In the genomic region with DNA sequence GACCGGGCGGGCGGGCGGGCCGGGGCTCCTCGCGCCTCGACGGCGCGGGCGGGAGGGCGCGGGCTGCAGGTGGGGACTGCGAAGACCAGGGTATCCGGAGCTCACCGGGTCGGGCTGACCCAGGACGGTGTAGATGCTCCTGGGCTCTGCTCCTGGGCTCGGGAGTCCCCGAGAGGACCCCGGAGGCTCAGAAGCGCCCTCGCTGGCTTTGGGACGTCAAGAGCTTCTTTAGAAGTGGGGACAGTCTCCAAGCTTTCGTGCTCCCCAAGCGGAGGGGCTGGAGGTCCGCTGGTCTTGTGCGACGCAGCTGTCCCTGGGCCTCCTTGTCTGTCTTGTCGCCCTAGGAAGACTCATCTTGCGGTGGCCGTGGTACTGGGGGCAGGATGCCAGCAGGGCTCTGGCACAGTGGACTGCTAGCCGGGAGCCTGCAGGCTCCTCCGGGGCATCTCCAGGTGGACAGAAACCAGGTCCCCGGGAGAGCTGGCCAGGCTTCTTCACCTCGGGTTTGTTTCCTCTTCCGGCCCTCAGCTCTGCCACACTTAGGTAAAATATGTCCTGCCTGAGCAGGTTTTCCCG, we compare ENCODE assay signal across 8 mouse cellular contexts. TPM values are rescaled to one million over a fixed set of nuclear protein-coding genes. Genes with fewer than 3 reads are reported as not detected.
DNase-seq lines count a peak whose midpoint lies in the region; ATAC-seq and TF ChIP-seq lines count a peak whose summit lies in the region.

No protein-coding gene starts in this region.

- TF ChIP-seq CTCF in cerebellum, adult 2 months (IDR thresholded peaks at IDR 0.05; ENCODE audit: borderline replicate concordance, insufficient read depth, low read depth, low read length): no peak
- TF ChIP-seq CTCF in forebrain, postnatal 0 days (IDR thresholded peaks at IDR 0.05; ENCODE audit: low read depth): 0 out of 2 replicates have a peak, but pooled peaks have one; percentile 12
- TF ChIP-seq CTCF in stomach, postnatal 0 days (IDR thresholded peaks at IDR 0.05; ENCODE audit: low read depth): no peak

- no peaks in the 10 kb centered on the region for H3K9me3 ChIP-seq in forebrain, postnatal 0 days (ENCODE audit: low read length)
- no peaks in the 10 kb centered on the region for H3K9me3 ChIP-seq in hindbrain, embryonic 15.5 days
- H3K9me3 ChIP-seq in midbrain, embryonic 16.5 days (replicated peaks; ENCODE audit: control insufficient read depth, low read length, poor library complexity, severe bottlenecking): no peaks in the 10 kb centered on the region
- H3K9me3 ChIP-seq in stomach, postnatal 0 days (ENCODE audit: control insufficient read depth, low read length): no peaks in the 10 kb centered on the region

- peaks cover 35% of the 10 kb centered on the region for H3K4me1 ChIP-seq in cerebellum, adult 2 months (ENCODE audit: control insufficient read depth, insufficient read depth, low read length)
- H3K4me1 ChIP-seq in forebrain, postnatal 0 days (ENCODE audit: insufficient read depth): peaks cover 19% of the 10 kb centered on the region
- H3K4me1 ChIP-seq in hindbrain, embryonic 15.5 days (replicated peaks): peaks cover 42% of the 10 kb centered on the region
- H3K4me1 ChIP-seq in midbrain, embryonic 16.5 days (ENCODE audit: control insufficient read depth, insufficient read depth, low read length): peaks cover 29% of the 10 kb centered on the region
- H3K4me1 ChIP-seq in stomach, postnatal 0 days (replicated peaks; ENCODE audit: control insufficient read depth, insufficient read depth): peaks cover 10% of the 10 kb centered on the region

- H3K27ac ChIP-seq in cerebellum, adult 2 months (ENCODE audit: insufficient read depth, low read length): peak overlapping the region; percentile 59
- H3K27ac ChIP-seq in forebrain, postnatal 0 days (ENCODE audit: low read depth, low read length): peak overlapping the region; percentile 80
- H3K27ac ChIP-seq in hindbrain, embryonic 15.5 days (replicated peaks): peak overlapping the region; percentile 93
- peak overlapping the region; percentile 79 for H3K27ac ChIP-seq in midbrain, embryonic 16.5 days (ENCODE audit: low read length)
- peak overlapping the region; percentile 94 for H3K27ac ChIP-seq in stomach, postnatal 0 days (replicated peaks)

- DNase-seq in CD4-positive, CD25-positive, alpha-beta regulatory T cell, adult 2 months (ENCODE audit: low read depth, low spot score): peak; percentile 40
- DNase-seq in cerebellum, adult 2 months: peak; percentile 81 to 84
- DNase-seq in forebrain, postnatal 0 days: peak; percentile 61
- DNase-seq in liver: peak; percentile 41
- DNase-seq in stomach, postnatal 0 days (ENCODE audit: low spot score): peak; percentile 55

- peak overlapping the region; percentile 83 for H3K9ac ChIP-seq in forebrain, postnatal 0 days
- H3K9ac ChIP-seq in hindbrain, embryonic 15.5 days: peak overlapping the region; percentile 84
- peak overlapping the region; percentile 89 for H3K9ac ChIP-seq in midbrain, embryonic 16.5 days (ENCODE audit: low read depth, low read length)
- peak overlapping the region; percentile 94 for H3K9ac ChIP-seq in stomach, postnatal 0 days (ENCODE audit: low read length)

- H3K36me3 ChIP-seq in forebrain, postnatal 0 days (ENCODE audit: insufficient read depth): peaks cover 10% of the 10 kb centered on the region; the same call in 1 of the 2 replicates
- H3K36me3 ChIP-seq in hindbrain, embryonic 15.5 days: 0 out of 2 replicates have a peak, but pooled peaks cover 2% of the 10 kb centered on the region
- no peaks in the 10 kb centered on the region for H3K36me3 ChIP-seq in midbrain, embryonic 16.5 days (ENCODE audit: control insufficient read depth, insufficient read depth, low read length)
- no peaks in the 10 kb centered on the region for H3K36me3 ChIP-seq in stomach, postnatal 0 days (ENCODE audit: control insufficient read depth, insufficient read depth, low read length)

- no peaks in the 10 kb centered on the region for H3K27me3 ChIP-seq in cerebellum, adult 2 months (ENCODE audit: control insufficient read depth, insufficient read depth, low read length)
- H3K27me3 ChIP-seq in forebrain, postnatal 0 days (ENCODE audit: insufficient read depth, low read length): no peaks in the 10 kb centered on the region
- H3K27me3 ChIP-seq in hindbrain, embryonic 15.5 days: no peaks in the 10 kb centered on the region
- H3K27me3 ChIP-seq in midbrain, embryonic 16.5 days (ENCODE audit: control insufficient read depth, insufficient read depth, low read depth, low read length): no peaks in the 10 kb centered on the region
- H3K27me3 ChIP-seq in stomach, postnatal 0 days (ENCODE audit: control insufficient read depth, insufficient read depth, low read length): no peaks in the 10 kb centered on the region

- peak overlapping the region; percentile 81 for H3K4me2 ChIP-seq in forebrain, postnatal 0 days (ENCODE audit: low read depth)
- peak overlapping the region; percentile 79 for H3K4me2 ChIP-seq in hindbrain, embryonic 15.5 days
- H3K4me2 ChIP-seq in midbrain, embryonic 16.5 days (ENCODE audit: low read length): peak overlapping the region; percentile 85
- peak overlapping the region; percentile 82 for H3K4me2 ChIP-seq in stomach, postnatal 0 days (replicated peaks; ENCODE audit: low read depth)

- TF ChIP-seq POLR2A in cerebellum, adult 2 months (IDR thresholded peaks at IDR 0.05; ENCODE audit: borderline replicate concordance, insufficient read depth, low read length): no peak

- TF ChIP-seq EP300 in stomach, postnatal 0 days (optimal IDR thresholded peaks at IDR 0.05): no peak

- under 1% methylated on average over 39 of the region's 39 CpGs for WGBS in cerebellum, adult 2 months
- 1% methylated on average over 36 of the region's 39 CpGs for WGBS in forebrain, postnatal 0 days
- under 1% methylated on average over 24 of the region's 39 CpGs for WGBS in hindbrain, embryonic 15.5 days
- WGBS in midbrain, embryonic 16.5 days: 1% methylated on average over 36 of the region's 39 CpGs
- 0% methylated on average over 21 of the region's 39 CpGs for WGBS in stomach, postnatal 0 days

- H3K4me3 ChIP-seq in cerebellum, adult 2 months (replicated peaks; ENCODE audit: insufficient read depth, low read depth, low read length): peak overlapping the region; percentile 73
- H3K4me3 ChIP-seq in forebrain, postnatal 0 days (ENCODE audit: low read depth, low read length): peak overlapping the region; percentile 91
- peak overlapping the region; percentile 89 for H3K4me3 ChIP-seq in hindbrain, embryonic 15.5 days
- H3K4me3 ChIP-seq in midbrain, embryonic 16.5 days (ENCODE audit: low read depth, low read length): peak overlapping the region; percentile 77
- peak overlapping the region; percentile 85 for H3K4me3 ChIP-seq in stomach, postnatal 0 days (ENCODE audit: low read depth, low read length)

- ATAC-seq in CD4-positive, CD25-positive, alpha-beta regulatory T cell, adult 4 months: no peak
- ATAC-seq in forebrain, postnatal 0 days: no peak; the same call in none of the 2 replicates
- ATAC-seq in hindbrain, embryonic 15.5 days (ENCODE audit: low FRiP score, low read depth): peak; percentile 73
- peak; percentile 79 for ATAC-seq in midbrain, embryonic 16.5 days
- ATAC-seq in stomach, postnatal 0 days (ENCODE audit: low FRiP score, low TSS enrichment): no peak

RNA-seq across cellular contexts. Expression of gene Trabd, which starts 1.3 kb away (rescaled TPM):
- 10 to 100 TPM; 27.5 to 31.3 TPM for polyA plus RNA-seq in CD4-positive, CD25-positive, alpha-beta regulatory T cell, adult 4 months (2017; shearing (Covaris generic))
- 52.5 and 56.4 TPM in 2 replicates for polyA plus RNA-seq in cerebellum, adult 2 months (2012; rRNA removed)
- 33.5 and 35.0 TPM in 2 replicates for total RNA-seq in forebrain, postnatal 0 days (2014; rRNA removed)
- polyA plus RNA-seq in forebrain, postnatal 0 days (2015; fragmentation: Nextera tagmentation; extraction: Ambion mirVana): 17.1 and 21.9 TPM in 2 replicates
- polyA plus RNA-seq in hindbrain, embryonic 15.5 days (2015; fragmentation: Nextera tagmentation; extraction: Ambion mirVana): 37.9 and 41.7 TPM in 2 replicates
- polyA plus RNA-seq in midbrain, embryonic 16.5 days (2015; fragmentation: Nextera tagmentation; extraction: Ambion mirVana): 36.8 and 39.9 TPM in 2 replicates
- 55.9 and 57.8 TPM in 2 replicates for polyA plus RNA-seq in stomach, postnatal 0 days (2015; fragmentation: Nextera tagmentation; extraction: Ambion mirVana)

RNA-seq across cellular contexts. Expression of gene Selenoo, which starts 12.6 kb away (rescaled TPM):
- polyA plus RNA-seq in CD4-positive, CD25-positive, alpha-beta regulatory T cell, adult 4 months (2017; shearing (Covaris generic)): 10 to 100 TPM in 1 of 2 experiments, 1 to 10 TPM in 1; 8.8 to 14.0 TPM
- polyA plus RNA-seq in cerebellum, adult 2 months (2012; rRNA removed): 58.1 and 65.6 TPM in 2 replicates
- total RNA-seq in forebrain, postnatal 0 days (2014; rRNA removed): 45.9 and 47.9 TPM in 2 replicates
- 19.6 and 20.7 TPM in 2 replicates for polyA plus RNA-seq in forebrain, postnatal 0 days (2015; fragmentation: Nextera tagmentation; extraction: Ambion mirVana)
- 20.1 and 21.3 TPM in 2 replicates for polyA plus RNA-seq in hindbrain, embryonic 15.5 days (2015; fragmentation: Nextera tagmentation; extraction: Ambion mirVana)
- polyA plus RNA-seq in midbrain, embryonic 16.5 days (2015; fragmentation: Nextera tagmentation; extraction: Ambion mirVana): 17.8 and 19.1 TPM in 2 replicates
- polyA plus RNA-seq in stomach, postnatal 0 days (2015; fragmentation: Nextera tagmentation; extraction: Ambion mirVana): 14.3 and 16.3 TPM in 2 replicates

RNA-seq across cellular contexts. Expression of gene Panx2, which starts 16.7 kb away (rescaled TPM):
- not detected for polyA plus RNA-seq in CD4-positive, CD25-positive, alpha-beta regulatory T cell, adult 4 months (2017; shearing (Covaris generic))
- polyA plus RNA-seq in cerebellum, adult 2 months (2012; rRNA removed): 134 and 155 TPM in 2 replicates
- 8.1 and 10.7 TPM in 2 replicates for total RNA-seq in forebrain, postnatal 0 days (2014; rRNA removed)
- polyA plus RNA-seq in forebrain, postnatal 0 days (2015; fragmentation: Nextera tagmentation; extraction: Ambion mirVana): 4.1 and 6.3 TPM in 2 replicates
- 7.9 and 9.2 TPM in 2 replicates for polyA plus RNA-seq in hindbrain, embryonic 15.5 days (2015; fragmentation: Nextera tagmentation; extraction: Ambion mirVana)
- polyA plus RNA-seq in midbrain, embryonic 16.5 days (2015; fragmentation: Nextera tagmentation; extraction: Ambion mirVana): 7.5 and 9.5 TPM in 2 replicates
- 0.16 and 0.79 TPM in 2 replicates for polyA plus RNA-seq in stomach, postnatal 0 days (2015; fragmentation: Nextera tagmentation; extraction: Ambion mirVana)

RNA-seq across cellular contexts. Expression of gene Tubgcp6, which starts 46.7 kb away (rescaled TPM):
- 10 to 100 TPM; 16.0 to 17.5 TPM for polyA plus RNA-seq in CD4-positive, CD25-positive, alpha-beta regulatory T cell, adult 4 months (2017; shearing (Covaris generic))
- polyA plus RNA-seq in cerebellum, adult 2 months (2012; rRNA removed): 77.4 and 82.1 TPM in 2 replicates
- 24.6 and 42.4 TPM in 2 replicates for total RNA-seq in forebrain, postnatal 0 days (2014; rRNA removed)
- polyA plus RNA-seq in forebrain, postnatal 0 days (2015; fragmentation: Nextera tagmentation; extraction: Ambion mirVana): 7.4 and 8.8 TPM in 2 replicates
- polyA plus RNA-seq in hindbrain, embryonic 15.5 days (2015; fragmentation: Nextera tagmentation; extraction: Ambion mirVana): 16.6 and 16.9 TPM in 2 replicates
- polyA plus RNA-seq in midbrain, embryonic 16.5 days (2015; fragmentation: Nextera tagmentation; extraction: Ambion mirVana): 18.5 and 19.1 TPM in 2 replicates
- polyA plus RNA-seq in stomach, postnatal 0 days (2015; fragmentation: Nextera tagmentation; extraction: Ambion mirVana): 4.0 and 5.2 TPM in 2 replicates

RNA-seq across cellular contexts. Expression of gene Hdac10, which starts 52.3 kb away (rescaled TPM):
- 10 to 100 TPM; 34.9 to 63.5 TPM for polyA plus RNA-seq in CD4-positive, CD25-positive, alpha-beta regulatory T cell, adult 4 months (2017; shearing (Covaris generic))
- polyA plus RNA-seq in cerebellum, adult 2 months (2012; rRNA removed): 31.4 and 36.3 TPM in 2 replicates
- 33.1 and 44.3 TPM in 2 replicates for total RNA-seq in forebrain, postnatal 0 days (2014; rRNA removed)
- 27.9 and 30.1 TPM in 2 replicates for polyA plus RNA-seq in forebrain, postnatal 0 days (2015; fragmentation: Nextera tagmentation; extraction: Ambion mirVana)
- polyA plus RNA-seq in hindbrain, embryonic 15.5 days (2015; fragmentation: Nextera tagmentation; extraction: Ambion mirVana): 25.3 and 27.6 TPM in 2 replicates
- polyA plus RNA-seq in midbrain, embryonic 16.5 days (2015; fragmentation: Nextera tagmentation; extraction: Ambion mirVana): 30.6 and 31.0 TPM in 2 replicates
- polyA plus RNA-seq in stomach, postnatal 0 days (2015; fragmentation: Nextera tagmentation; extraction: Ambion mirVana): 10.7 and 12.4 TPM in 2 replicates

Comparison
In these comparisons a context has a peak if more than half of its experiments do, and no peak if none do; other contexts are left out.
1. ATAC-seq: peak in hindbrain, embryonic 15.5 days (single experiment) and midbrain, embryonic 16.5 days (single experiment); none in CD4-positive, CD25-positive, alpha-beta regulatory T cell, adult 4 months (single experiment), forebrain, postnatal 0 days (single experiment) and stomach, postnatal 0 days (single experiment).
2. RNA of gene Panx2, which starts 16.7 kb away (polyA plus RNA-seq): 134 to 155 TPM in cerebellum, adult 2 months; 7.5 to 9.5 TPM in midbrain, embryonic 16.5 days, 7.9 to 9.2 TPM in hindbrain, embryonic 15.5 days, 4.1 to 6.3 TPM in forebrain, postnatal 0 days, 0.16 to 0.79 TPM in stomach, postnatal 0 days and not detected in CD4-positive, CD25-positive, alpha-beta regulatory T cell, adult 4 months; every median in the first group is over 10 times any median in the second.
3. Peak in every context shown above with its lines, with median percentiles within 50 percentile points of each other: DNase-seq, H3K27ac ChIP-seq, H3K4me3 ChIP-seq, H3K4me2 ChIP-seq and H3K9ac ChIP-seq.